Mouse (Mus musculus) c-Kit-negative CD71-positive TER-119-positive erythroid progenitor cells, embryonic 14.5 days (primary cell): Measurements from ENCODE around the gene Eftud2.

Experiments
- DNase-seq: peaks from one replicate; pipeline ENCODE4 v3.0.0-alpha.2; 2013; ENCODE audit warnings: low read depth, low spot score

The Eftud2 gene

DNA sequence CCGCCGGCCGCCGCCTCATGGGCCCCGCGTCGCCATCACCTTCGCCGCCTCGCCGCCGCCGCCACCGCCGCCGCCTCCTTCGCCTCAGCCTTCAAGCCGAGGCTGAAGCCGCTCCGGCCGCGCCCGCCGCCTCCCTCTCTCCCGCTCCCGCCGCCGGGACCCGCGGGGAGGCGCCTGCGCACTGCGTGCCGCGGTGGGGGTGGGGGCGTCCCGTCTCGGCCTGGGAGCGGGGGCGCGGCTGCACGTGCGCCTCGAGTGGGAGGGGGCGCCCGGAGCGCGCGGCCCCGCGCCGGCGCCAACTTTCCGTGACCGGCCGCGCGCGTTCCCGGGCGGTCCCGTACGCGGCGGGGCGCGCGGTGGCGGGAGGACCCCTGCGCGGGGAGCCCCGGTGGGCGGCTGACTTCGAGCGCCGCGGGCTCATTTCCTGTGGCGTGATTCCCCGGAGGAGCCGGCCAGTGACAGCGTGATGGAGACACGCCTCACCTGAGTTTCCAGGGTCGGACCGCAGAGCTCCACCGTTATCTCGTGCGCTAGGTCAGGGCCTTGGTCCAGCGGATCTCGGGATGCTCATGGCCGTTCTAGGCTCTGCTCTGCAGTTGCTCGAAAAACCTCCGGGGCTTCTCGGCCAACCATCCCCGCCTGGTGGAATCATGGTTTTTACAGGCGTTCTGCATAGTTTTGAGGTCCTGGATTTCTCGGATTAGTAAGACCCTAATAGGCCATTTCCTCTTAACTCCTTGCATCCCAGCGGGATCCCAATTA, 61.6 kb downstream of the Eftud2 start, which contains the start of gene Gjc1:
Gene Gjc1 (minus strand): TSS at position 680 of the 762 bp plus-strand sequence.
- no peak for DNase-seq

DNA sequence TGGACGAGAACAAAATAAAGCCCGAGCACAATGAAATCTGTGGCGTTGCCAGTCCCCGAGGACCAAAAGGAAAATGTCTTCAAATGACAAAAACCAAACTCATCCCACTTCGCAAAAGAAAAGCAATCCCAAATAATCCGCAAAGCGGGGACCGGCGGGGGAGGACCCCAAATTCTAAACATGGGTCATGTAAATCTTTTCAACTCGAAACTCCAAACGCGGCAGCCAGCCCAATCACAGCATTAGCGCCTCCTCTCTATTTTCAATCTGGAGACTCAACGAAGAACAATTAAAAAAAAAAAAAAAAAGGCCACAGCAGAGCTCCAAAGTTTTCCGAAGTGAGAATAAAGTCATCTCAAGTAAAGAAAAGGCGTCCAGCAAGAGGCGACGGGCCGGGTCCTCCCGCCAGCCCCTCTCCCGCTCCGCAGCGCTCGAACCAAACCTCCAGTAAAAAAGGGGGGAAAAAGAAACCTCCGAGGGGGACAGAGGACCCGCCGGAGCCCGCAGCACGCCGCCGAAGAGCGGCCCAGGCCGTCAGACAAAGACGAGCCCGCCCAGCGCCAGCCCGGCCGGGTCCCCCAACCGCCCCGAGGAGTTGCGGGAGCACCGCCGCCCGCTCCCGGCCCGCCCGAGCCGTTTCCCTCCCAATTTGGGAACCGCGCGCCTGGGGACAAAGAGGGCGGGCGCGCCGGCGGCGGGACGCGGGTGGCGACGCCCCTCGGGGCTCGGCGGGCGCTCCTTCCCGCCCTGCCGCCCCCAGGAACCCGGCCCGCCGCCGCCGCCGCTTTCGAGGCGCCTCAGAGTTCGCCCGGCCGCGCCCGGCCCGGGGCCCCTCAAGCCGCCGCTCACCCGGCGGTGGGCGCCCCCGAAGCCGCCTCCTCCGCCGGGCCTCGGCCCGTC, 62.4 kb downstream of the Eftud2 start:
- no peak for DNase-seq

DNA sequence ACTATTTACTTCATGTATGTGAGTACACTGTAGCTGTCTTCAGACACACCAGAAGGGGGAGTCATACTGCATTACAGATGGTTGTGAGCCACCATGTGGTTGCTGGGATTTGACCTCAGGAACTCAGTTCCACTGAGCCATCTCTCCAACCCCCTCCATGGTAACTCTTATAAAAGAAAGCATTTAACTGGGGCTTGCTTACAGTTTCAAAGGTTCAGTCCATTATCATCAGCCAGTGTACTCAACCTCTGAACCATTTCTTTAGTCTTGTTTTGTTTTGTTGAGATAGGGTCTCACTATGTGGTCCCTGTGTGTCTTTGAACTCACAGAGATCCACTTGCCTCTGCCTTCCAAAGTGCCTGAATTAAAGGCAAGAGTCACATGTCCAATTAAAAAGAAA, 65.9 kb downstream of the Eftud2 start:
- no peak for DNase-seq

DNA sequence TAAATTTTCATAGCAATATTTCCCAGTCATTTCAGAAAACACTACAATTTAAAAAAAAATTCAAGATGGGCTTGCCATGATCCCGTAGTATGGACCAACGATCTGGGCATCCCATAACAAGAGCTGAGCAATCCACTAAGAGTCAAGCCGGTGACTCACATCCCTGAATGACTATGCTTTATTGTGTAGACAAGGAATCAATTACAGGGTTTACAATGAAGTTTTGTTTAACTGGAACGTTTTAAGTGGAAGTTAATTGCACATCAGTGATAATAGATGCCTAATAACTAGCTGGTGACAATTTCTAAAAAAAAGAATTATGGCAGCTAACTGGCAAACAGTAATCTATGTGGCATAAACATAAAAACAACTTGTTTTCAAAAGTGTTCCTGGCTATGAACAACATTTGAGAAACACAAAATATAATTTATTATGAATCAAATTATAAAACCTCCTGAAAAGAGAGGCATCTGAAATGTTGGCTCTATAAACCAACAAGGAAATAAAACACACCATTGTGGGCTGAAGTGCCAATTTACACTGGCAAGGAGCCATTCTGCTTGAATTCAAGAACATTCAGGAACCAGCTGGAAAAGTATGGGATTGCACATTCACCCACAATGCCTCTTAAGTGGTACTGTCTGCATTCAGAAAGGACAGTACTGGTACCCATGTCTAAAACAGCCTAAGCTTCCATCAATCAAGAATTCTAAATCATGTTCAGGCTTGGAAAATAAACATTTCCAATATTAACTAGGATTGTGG, 69.9 kb downstream of the Eftud2 start:
- DNase-seq = no peak

DNA sequence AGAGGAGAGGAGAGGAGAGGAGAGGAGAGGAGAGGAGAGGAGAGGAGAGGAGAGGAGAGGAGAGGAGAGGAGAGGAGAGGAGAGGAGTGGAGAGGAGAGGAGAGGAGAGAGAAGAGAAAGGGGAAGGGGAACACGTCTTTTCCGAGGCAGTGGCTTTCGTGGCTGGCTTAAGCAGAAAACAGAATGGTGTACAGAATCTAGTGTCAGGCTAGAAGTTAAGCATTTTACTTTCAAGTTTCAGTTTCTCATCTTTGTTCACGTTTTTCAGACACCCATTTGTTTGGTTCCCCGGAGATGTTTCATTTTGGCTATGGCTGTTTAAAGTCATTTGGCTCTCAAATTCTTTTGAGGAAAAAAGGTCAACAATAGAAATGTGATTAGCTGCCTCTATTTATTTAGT, 72.5 kb downstream of the Eftud2 start:
- no peak for DNase-seq

DNA sequence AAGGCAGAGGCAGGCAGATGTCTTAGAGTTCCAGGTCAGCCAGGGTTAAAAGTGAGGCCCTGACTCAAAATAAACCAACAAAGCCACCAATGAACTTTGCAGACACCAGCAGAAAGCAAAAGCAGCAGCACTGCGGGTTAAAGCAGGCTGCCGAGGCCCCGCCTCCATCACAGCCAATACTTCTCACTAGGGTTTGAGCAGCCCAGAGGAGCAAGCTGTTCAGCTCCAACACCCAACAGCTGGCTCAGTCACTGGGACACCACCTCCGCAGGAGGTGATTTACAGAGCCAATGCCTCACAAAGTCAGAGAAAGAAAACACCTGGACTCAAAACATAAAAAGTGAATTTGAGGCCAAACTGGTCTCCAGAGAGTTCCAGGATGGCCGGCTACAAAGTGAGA, 77.3 kb downstream of the Eftud2 start:
- DNase-seq = no peak

DNA sequence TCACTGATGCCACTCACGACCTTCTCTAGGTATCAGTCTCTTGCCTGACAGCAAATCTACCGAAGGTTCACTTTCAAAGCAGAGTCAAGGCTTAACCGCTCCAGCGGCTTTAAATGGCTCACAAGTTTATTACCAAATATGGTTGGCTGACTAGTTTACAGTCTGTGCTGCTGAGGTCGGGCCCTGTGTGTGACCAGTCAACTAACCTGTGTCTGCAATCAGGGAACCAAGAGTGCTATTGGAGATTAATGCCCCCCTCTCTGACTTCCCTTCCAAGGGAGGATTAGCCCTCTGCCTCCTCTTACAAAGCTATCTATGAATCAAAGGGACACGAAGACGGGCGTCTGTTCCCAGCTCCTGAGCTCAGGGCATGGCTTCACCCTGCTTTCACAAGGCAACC, 86.6 kb downstream of the Eftud2 start:
- DNase-seq = no peak

DNA sequence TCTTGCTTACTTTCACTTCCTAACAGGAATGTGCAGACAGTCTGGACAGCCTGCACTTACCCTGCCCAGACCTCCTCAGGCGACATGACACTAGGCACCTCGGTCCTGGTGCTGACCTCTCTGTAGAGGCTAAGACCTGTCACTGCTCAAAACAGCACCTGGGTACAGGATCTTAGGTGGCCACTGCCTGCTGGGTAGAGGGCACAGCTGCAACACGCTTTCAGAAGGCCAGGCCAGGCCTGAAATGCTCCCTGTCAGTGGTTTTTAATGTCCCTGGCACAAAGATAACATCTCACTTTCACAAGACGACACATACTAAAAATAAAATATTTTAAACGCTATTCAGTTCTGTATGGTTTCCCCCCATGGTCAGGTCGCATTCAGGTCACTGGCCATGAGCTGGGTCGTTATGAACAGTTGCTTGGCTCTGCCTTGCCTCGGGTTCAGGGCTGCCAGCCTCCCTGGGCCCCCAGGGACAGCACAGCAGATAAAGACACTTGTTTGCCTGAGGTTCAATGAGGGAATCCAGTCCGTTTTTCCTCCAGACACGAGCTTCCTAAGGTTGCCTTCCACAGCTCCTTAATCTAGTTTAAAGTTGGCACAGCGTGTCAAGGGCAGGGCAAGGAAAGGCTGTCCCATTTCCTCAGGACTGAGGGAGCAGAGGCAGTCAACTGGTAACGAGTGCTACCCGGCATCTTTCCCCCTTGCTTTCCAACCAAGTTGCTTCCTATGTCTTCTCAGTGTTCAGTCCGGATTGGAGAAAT, 88.9 kb downstream of the Eftud2 start:
- no peak for DNase-seq
